Mouse (Mus musculus) retina, postnatal 1 day (tissue): Measurements from ENCODE around the gene Layn.

Source experiments
- DNase-seq: peaks from one replicate; pipeline ENCODE4 v3.0.0-alpha.2; 2012

Layn gene

GRCm38 (mm10) chr9:51032291-51032690, 44.6 kb downstream of the Layn start:
- DNase-seq = no peak

DNA sequence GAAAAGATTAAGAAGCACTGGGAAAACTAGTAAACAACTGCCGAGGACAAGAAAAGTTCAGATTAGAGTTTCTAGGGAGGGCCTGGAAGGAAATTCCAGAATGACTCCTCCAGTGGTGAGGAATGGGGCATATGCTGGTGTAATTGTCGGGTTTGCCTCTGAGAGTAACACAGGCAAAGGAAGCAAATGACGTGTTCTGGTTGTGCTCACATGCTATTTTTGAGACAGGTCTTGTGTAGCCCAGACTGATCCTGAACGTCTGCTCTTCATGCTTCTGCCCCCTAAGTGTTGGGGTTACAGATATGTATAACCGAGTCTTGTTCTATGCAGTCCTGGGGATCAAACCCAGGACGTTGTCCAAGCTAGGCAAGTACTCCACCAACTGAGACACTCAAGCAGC, 45.3 kb downstream of the Layn start:
- no peak for DNase-seq

DNA sequence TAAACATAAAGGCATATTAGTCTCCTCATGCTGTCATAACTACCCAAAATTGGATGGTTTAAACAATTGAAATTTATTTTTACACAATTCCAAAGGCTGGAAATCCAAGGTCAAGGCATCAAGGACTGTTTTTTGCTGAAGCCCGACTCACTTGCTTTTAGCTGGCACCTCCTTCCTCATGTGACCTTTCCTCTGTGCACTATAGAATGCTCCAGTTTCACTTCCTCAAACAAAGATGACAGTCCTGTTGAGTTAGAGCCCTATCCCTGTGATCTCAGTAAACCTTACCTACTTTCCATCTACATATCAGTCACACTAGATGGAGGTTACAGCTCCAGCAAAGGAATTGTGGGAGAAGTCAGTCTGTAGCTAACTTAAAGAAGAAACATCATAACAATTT, 46.7 kb downstream of the Layn start:
- DNase-seq = no peak

GRCm38 (mm10) chr9:51026952-51027351, 49.9 kb downstream of the Layn start:
- peak; percentile 12 for DNase-seq

DNA sequence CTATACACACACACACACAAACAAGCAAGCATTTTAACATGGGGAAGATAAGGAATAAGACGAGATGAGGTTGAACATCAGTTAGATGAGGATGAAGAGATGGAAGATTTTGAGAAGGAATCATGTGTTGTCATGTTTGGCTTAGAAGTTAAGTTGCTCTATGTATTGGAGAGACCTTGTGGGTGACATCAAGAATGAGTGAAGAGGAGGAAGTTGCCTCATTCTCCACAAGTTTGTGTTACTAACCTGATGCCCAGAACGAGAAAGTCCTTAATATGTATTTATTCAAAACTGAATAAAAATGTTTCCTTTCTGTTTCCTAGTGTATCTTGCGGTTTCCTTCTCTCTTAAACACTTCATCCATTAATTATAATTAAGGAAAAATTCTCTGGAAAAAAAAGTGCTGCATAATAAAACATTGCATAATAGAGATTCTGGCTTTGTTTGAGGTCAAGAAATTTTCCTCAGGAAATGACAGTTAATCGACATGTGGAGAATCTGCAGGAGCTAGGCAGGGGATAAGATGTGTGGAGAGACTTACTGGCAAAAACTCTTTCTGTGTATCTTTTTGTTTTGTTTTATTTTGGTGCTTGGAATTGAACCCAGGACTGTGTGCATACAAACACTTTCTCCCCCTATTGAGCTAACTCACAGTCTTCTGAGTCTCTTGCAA, 55.6 kb downstream of the Layn start:
- no peak for DNase-seq

- DNase-seq = no peak
Measured at GRCm38 (mm10) chr9:51020351-51020750, 56.5 kb downstream of the Layn start.

DNA sequence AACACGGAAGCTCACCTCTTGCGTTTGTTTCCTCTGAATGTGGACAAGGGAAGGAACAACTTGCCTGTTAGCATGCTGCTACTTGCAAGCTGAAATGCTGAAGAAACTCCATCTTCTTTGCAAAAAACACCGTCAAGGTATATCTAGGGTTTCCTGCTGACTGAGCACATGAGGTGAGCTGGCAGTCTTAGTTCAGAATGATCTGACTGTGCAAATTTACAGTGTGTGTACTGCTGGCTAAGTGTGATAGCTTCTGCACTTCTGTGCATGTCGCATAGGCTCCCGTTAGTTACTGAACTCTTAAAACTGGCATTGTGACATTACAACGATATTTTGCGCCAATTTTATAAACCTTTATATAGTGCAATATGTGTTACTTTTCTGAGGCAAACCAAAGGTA, 57.2 kb downstream of the Layn start:
- no peak for DNase-seq

- DNase-seq = no peak
Measured at GRCm38 (mm10) chr9:51015732-51016131, 61.2 kb downstream of the Layn start.

- DNase-seq = no peak
Measured at GRCm38 (mm10) chr9:51013644-51014043, 63.2 kb downstream of the Layn start.

DNA sequence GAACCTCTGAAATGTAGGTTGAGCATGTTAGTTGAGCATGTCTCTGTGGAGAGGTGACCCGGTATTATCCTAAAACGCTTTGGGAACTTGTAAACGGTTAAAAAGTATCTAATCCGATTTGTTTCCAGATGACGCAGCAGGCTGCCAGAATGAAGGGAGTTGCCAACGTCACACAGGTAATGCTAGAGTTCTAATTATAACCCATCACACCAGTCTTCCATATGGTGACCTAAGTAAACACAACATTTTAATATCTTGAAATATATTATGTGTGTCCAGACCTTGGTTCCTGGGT, 67.3 kb downstream of the Layn start:
- no peak for DNase-seq

- peak; percentile 97 for DNase-seq
Measured at GRCm38 (mm10) chr9:51008841-51009655, 67.8 kb downstream of the Layn start, which contains the start of gene Sik2. Sik2 (minus strand) TSS chr9:51009073.

DNA sequence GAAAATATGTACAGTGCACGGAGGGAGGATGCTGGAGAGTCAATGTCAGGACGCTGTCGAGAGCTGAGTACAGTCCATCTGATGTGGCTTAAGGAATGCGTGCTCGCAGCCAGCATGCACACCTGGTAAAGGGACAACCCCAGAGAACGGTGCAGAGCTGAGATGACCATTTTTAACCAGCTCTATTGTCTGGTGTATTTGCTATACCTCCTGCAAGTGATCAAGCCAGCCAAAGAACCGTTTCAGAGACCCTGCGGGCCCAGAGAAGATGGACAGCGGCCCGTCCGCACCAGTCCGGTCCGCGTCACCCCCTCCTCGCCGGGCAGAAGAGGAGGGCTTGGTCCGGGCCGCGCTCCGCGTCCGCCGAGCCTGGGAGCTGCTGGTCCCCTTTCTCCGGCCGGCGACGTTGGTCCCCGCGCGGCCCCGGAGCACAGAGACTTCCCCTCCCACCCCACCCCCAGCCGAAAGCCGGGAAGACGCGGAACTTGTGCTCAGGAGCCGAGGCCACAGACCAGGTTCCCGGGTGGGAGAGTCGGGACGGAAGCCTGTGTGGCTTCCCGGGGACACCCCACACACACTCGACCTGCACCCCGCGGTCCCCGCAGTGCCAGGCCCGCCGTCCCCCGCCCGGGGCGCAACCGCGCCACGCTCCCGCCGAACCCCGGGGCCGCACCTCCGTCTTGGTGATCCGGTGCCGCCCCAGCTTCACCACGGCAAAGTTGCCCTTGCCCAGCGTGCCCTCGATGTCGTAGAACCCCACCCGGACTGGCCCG, 68.6 kb downstream of the Layn start:
- DNase-seq = no peak

DNA sequence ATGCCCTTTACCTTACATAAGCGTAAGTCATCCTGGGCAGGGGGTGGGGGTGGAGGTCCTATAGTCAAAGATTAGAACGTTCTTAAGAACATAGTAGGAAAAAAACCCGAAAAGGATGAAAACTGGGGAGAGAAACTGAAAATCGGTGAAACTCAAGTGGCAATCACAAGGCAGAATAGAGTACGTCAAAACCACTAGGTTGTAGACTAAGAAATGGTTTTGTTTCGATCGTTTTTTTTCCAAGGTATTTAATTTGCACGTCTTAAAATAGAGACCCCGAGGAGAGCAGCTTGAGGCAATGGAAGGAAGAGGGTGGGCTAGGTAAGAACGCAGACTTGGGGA, 69.2 kb downstream of the Layn start:
- peak; percentile 2 for DNase-seq

- DNase-seq = peak; percentile 85
Measured at GRCm38 (mm10) chr9:51006846-51007245, 70.0 kb downstream of the Layn start.
